Comparison of ENCODE assay signal across 18 mouse cellular contexts in the genomic region with DNA sequence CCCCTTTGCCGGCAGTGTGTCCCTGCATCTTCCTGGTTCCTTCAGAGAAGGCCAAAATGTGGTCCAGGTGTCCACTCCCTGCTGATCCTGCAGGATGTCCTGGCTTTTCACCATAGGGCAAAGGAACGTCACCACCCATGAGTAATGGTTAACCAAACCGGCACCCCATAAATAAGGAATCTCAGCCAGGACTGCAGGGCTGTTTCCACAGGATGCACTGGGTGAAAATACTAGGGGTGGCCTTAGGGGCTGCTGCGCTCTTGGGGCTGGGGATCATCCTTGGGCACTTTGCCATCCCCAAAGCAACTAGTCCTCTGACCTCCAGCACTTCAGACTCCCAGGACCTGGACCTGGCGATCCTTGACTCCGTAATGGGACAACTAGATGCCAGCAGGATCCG. TPM values are rescaled to one million over a fixed set of nuclear protein-coding genes. Genes with fewer than 3 reads are reported as not detected.
DNase-seq lines count a peak whose midpoint lies in the region; ATAC-seq and TF ChIP-seq lines count a peak whose summit lies in the region.
"Had no signal": no experiment of that assay in that cellular context is flagged by ENCODE, and none has a peak within 500 bp of the region (broad histone marks: within the 10 kb centered on the region; RNA-seq: fewer than 3 reads in every experiment).

A gene (plus strand): TSS at position 197 of the 400 bp plus-strand sequence.

- no peak within 1 kb of the TSS for H3K4me2 ChIP-seq in forebrain, embryonic 13.5 days
- H3K4me2 ChIP-seq in forebrain, embryonic 16.5 days (ENCODE audit: low read length), result no peak within 1 kb of the TSS
- peak within 1 kb of the TSS; percentile 18 for H3K4me2 ChIP-seq in liver, embryonic 15.5 days

- H3K9ac ChIP-seq in forebrain, embryonic 13.5 days, result peak within 1 kb of the TSS; percentile 13; the same call in 1 of the 2 replicates
- H3K9ac ChIP-seq in forebrain, embryonic 16.5 days (replicated peaks; ENCODE audit: low read depth, low read length), result no peak within 1 kb of the TSS
- 0 out of 2 replicates have a peak within 1 kb of the TSS, but pooled peaks have one; percentile 4 for H3K9ac ChIP-seq in MEL (ENCODE audit: control insufficient read depth, low read depth, low read length, poor library complexity, severe bottlenecking)
- H3K9ac ChIP-seq in liver, embryonic 15.5 days, result 0 out of 2 replicates have a peak within 1 kb of the TSS, but pooled peaks have one; percentile 15
- H3K9ac ChIP-seq: forebrain, postnatal 0 days had no signal

- TF ChIP-seq CTCF in MEL (IDR thresholded peaks at IDR 0.05 in 2 of 3, conservative IDR thresholded peaks at IDR 0.05 in 1 of 3; ENCODE audit: control insufficient read depth in 1 of 3, insufficient read depth in 1 of 3, low read depth in 2 of 3, low read length in 3 of 3, poor library complexity in 1 of 3, severe bottlenecking in 1 of 3), result no peak

- DNase-seq in kidney, postnatal 36 days, result peak; percentile 36 to 42
- no peak for DNase-seq in kidney, postnatal 14 days
- no peak for DNase-seq in MEL (ENCODE audit: low read depth, low spot score)
- no peak for DNase-seq in natural killer cell, adult 2 months (ENCODE audit: low spot score in 2 of 2)
- no peak for DNase-seq in thymus, postnatal 36 days
- DNase-seq: adrenal gland, adult 8-10 months; cerebellum, adult 11 months; cerebellum, postnatal 36 days; forebrain, postnatal 0 days; kidney, adult 11 months; thymus, adult 2 months had no signal

- H3K79me2 ChIP-seq in MEL (ENCODE audit: control insufficient read depth, insufficient read depth, low read length, poor library complexity), result no peaks in the 10 kb centered on the region

- WGBS in forebrain, embryonic 13.5 days, result 92% methylated on average over 7 of the region's 7 CpGs
- WGBS in forebrain, embryonic 16.5 days, result 88% methylated on average over 7 of the region's 7 CpGs
- 83% methylated on average over 7 of the region's 7 CpGs for WGBS in liver, embryonic 15.5 days (ENCODE audit: insufficient replicate concordance)

- no peak for TF ChIP-seq POLR2A in MEL (IDR thresholded peaks at IDR 0.05; ENCODE audit: control insufficient read depth in 1 of 2, insufficient read depth in 1 of 2, low read depth in 1 of 2, low read length in 2 of 2, poor library complexity in 1 of 2)

- TF ChIP-seq EP300 in MEL (IDR thresholded peaks at IDR 0.05; ENCODE audit: low read depth in 1 of 2, low read length in 2 of 2), result no peak

- H3K4me3 ChIP-seq in forebrain, embryonic 13.5 days, result no peak within 1 kb of the TSS
- no peak within 1 kb of the TSS for H3K4me3 ChIP-seq in forebrain, embryonic 16.5 days (replicated peaks; ENCODE audit: low read length)
- H3K4me3 ChIP-seq in MEL (ENCODE audit: control insufficient read depth in 1 of 2, insufficient read depth in 1 of 2, low read depth in 2 of 2, low read length in 2 of 2), result no peak within 1 kb of the TSS
- H3K4me3 ChIP-seq in liver, embryonic 15.5 days (replicated peaks), result no peak within 1 kb of the TSS
- H3K4me3 ChIP-seq: erythroblast, embryonic 14.5 days; layer of hippocampus, adult 2 months; limb, embryonic 10.5 days had no signal

- H3K27me3 ChIP-seq in forebrain, embryonic 13.5 days, result no peaks in the 10 kb centered on the region
- H3K27me3 ChIP-seq in forebrain, embryonic 16.5 days (replicated peaks; ENCODE audit: control insufficient read depth, insufficient read depth, low read length), result no peaks in the 10 kb centered on the region
- H3K27me3 ChIP-seq in MEL (ENCODE audit: control insufficient read depth in 1 of 2, insufficient read depth in 2 of 2, low read length in 2 of 2), result no peaks in the 10 kb centered on the region
- no peaks in the 10 kb centered on the region for H3K27me3 ChIP-seq in liver, embryonic 15.5 days

- H3K36me3 ChIP-seq in forebrain, embryonic 13.5 days (ENCODE audit: poor library complexity, severe bottlenecking), result peaks cover 5% of the 10 kb centered on the region; the same call in 1 of the 2 replicates
- no peaks in the 10 kb centered on the region for H3K36me3 ChIP-seq in forebrain, embryonic 16.5 days (ENCODE audit: control insufficient read depth, insufficient read depth)
- peaks cover 0 to 32% of the 10 kb centered on the region in 2 experiments; a peak in 2 of 4 replicates for H3K36me3 ChIP-seq in MEL (ENCODE audit: control insufficient read depth in 1 of 2, insufficient read depth in 2 of 2, low read length in 2 of 2)
- no peaks in the 10 kb centered on the region for H3K36me3 ChIP-seq in liver, embryonic 15.5 days (replicated peaks)

- H3K27ac ChIP-seq in forebrain, embryonic 13.5 days, result no peak within 1 kb of the TSS
- H3K27ac ChIP-seq in forebrain, embryonic 16.5 days (ENCODE audit: low read length), result no peak within 1 kb of the TSS
- peak within 1 kb of the TSS; percentile 82 for H3K27ac ChIP-seq in MEL (ENCODE audit: control insufficient read depth, low read depth, low read length)
- no peak within 1 kb of the TSS for H3K27ac ChIP-seq in liver, embryonic 15.5 days (replicated peaks)
- H3K27ac ChIP-seq: layer of hippocampus, adult 2 months; limb, embryonic 10.5 days had no signal

- no peak for TF ChIP-seq RAD21 in MEL (IDR thresholded peaks at IDR 0.05; ENCODE audit: low read depth, low read length)

- ATAC-seq in forebrain, embryonic 13.5 days, result no peak
- no peak for ATAC-seq in forebrain, embryonic 16.5 days
- no peak for ATAC-seq in liver, embryonic 15.5 days (ENCODE audit: insufficient read depth)
- ATAC-seq: forebrain, postnatal 0 days had no signal

- H3K4me1 ChIP-seq in forebrain, embryonic 13.5 days, result no peaks in the 10 kb centered on the region
- no peaks in the 10 kb centered on the region for H3K4me1 ChIP-seq in forebrain, embryonic 16.5 days (replicated peaks; ENCODE audit: control insufficient read depth, insufficient read depth, low read length)
- H3K4me1 ChIP-seq in MEL (ENCODE audit: control insufficient read depth in 1 of 2, insufficient read depth in 2 of 2, low read length in 2 of 2), result peaks cover 24 to 33% of the 10 kb centered on the region in 2 experiments
- peaks cover 50% of the 10 kb centered on the region for H3K4me1 ChIP-seq in liver, embryonic 15.5 days (replicated peaks)

- H3K9me3 ChIP-seq in forebrain, embryonic 13.5 days (replicated peaks), result no peaks in the 10 kb centered on the region
- H3K9me3 ChIP-seq in forebrain, embryonic 16.5 days (ENCODE audit: control insufficient read depth, low read length), result no peaks in the 10 kb centered on the region
- no peaks in the 10 kb centered on the region for H3K9me3 ChIP-seq in MEL (replicated peaks; ENCODE audit: insufficient read depth, low read length)
- no peaks in the 10 kb centered on the region for H3K9me3 ChIP-seq in liver, embryonic 15.5 days (replicated peaks)
- H3K9me3 ChIP-seq: limb, embryonic 10.5 days had no signal

TF ChIP-seq in MEL, 35 proteins besides CTCF, POLR2A, EP300 and RAD21:
- TF ChIP-seq E2F4 (IDR thresholded peaks at IDR 0.05; ENCODE audit: borderline replicate concordance, low read depth, low read length) (no peak), SMC3 (IDR thresholded peaks at IDR 0.05; ENCODE audit: low read depth, low read length) (no peak), BHLHE40 (IDR thresholded peaks at IDR 0.05; ENCODE audit: borderline replicate concordance, low read depth, low read length) (no peak), POLR2AphosphoS5 (IDR thresholded peaks at IDR 0.05; ENCODE audit: borderline replicate concordance, low read depth, low read length) (no peak), ZC3H11A (IDR thresholded peaks at IDR 0.05; ENCODE audit: low read depth, low read length) (no peak)

RNA-seq across cellular contexts. Expression of the gene that starts here (rescaled TPM):
- polyA plus RNA-seq in forebrain, embryonic 13.5 days (2015; fragmentation: Nextera tagmentation; extraction: Ambion mirVana), result 0.43 and 0.87 TPM in 2 replicates
- 0.35 and 0.58 TPM in 2 replicates for polyA plus RNA-seq in forebrain, embryonic 16.5 days (2015; fragmentation: Nextera tagmentation; extraction: Ambion mirVana)
- total RNA-seq in MEL (2012; rRNA removed), result 0.20 and 0.35 TPM in 2 replicates
- 1 to 10 TPM in 1 of 2 experiments, not detected in 1; 1.7 TPM for polyA plus RNA-seq in MEL (2012; ENCODE audit: insufficient read depth in 1 of 2, insufficient read length in 2 of 2, low read depth in 1 of 2, low replicate concordance in 2 of 2, missing spikeins in 1 of 2)
- 3.5 and 3.7 TPM in 2 replicates for polyA plus RNA-seq in liver, embryonic 15.5 days (2015; fragmentation: Nextera tagmentation; extraction: Ambion mirVana)
- total RNA-seq: gastrocnemius, adult 18-20 months had no signal

Comparison
In these comparisons a context has a peak if more than half of its experiments do, and no peak if none do; other contexts are left out.
1. DNase-seq: peak in kidney, postnatal 36 days (2 of 2); none in kidney, postnatal 14 days (single experiment), MEL (single experiment), natural killer cell, adult 2 months (0 of 2) and thymus, postnatal 36 days (0 of 2).